Mouse (Mus musculus) MEL (cell line): ENCODE measurements around the gene 4930519G04Rik.

Experiments
- CTCF ChIP-seq, 3 experiments: IDR thresholded peaks in 2 of 3; conservative IDR thresholded peaks in 1 of 3; 2 replicates each; pipeline ENCODE4 v1.5.1; 2011 to 2012; ENCODE audit warnings: low read length in 3 of 3, low read depth in 2 of 3, mild to moderate bottlenecking in 2 of 3, improper control_type of control experiment in 1 of 3, inconsistent platforms in 1 of 3, mixed read lengths in 1 of 3, moderate library complexity in 1 of 3; ENCODE audit not compliant: control insufficient read depth in 1 of 3, insufficient read depth in 1 of 3, poor library complexity in 1 of 3, severe bottlenecking in 1 of 3
- ELF1 ChIP-seq: IDR thresholded peaks from 2 replicates; pipeline ENCODE4 v1.6.1; 2014; ENCODE audit warnings: low read depth, mild to moderate bottlenecking, inconsistent platforms, low read length, improper control_type of control experiment, moderate library complexity
- EP300 ChIP-seq, 2 experiments: IDR thresholded peaks; 2 replicates each; pipeline ENCODE4 v1.6.1; 2011; ENCODE audit warnings: improper control_type of control experiment in 2 of 2, low read length in 2 of 2, low read depth in 1 of 2, mild to moderate bottlenecking in 1 of 2
- ETS1 ChIP-seq: IDR thresholded peaks from 2 replicates; pipeline ENCODE4 v1.6.1; 2012; ENCODE audit warnings: low read depth, mild to moderate bottlenecking, inconsistent platforms, low read length, improper control_type of control experiment, moderate library complexity
- JUND ChIP-seq: IDR thresholded peaks from 2 replicates; pipeline ENCODE4 v1.6.1; 2011; ENCODE audit warnings: low read depth, mild to moderate bottlenecking, improper control_type of control experiment, low read length
- KAT2A ChIP-seq: conservative IDR thresholded peaks from 2 replicates; pipeline ENCODE4 v1.6.1; 2012; ENCODE audit warnings: low read depth, low read length, improper control_type of control experiment, inconsistent platforms
- NRF1 ChIP-seq: IDR thresholded peaks from 2 replicates; pipeline ENCODE4 v1.6.1; 2014; ENCODE audit warnings: low read depth, mild to moderate bottlenecking, inconsistent platforms, low read length, improper control_type of control experiment, moderate library complexity; ENCODE audit not compliant: poor library complexity, insufficient read depth, severe bottlenecking
- POLR2A ChIP-seq, 2 experiments: IDR thresholded peaks; 2 replicates each; pipeline ENCODE4 v1.6.1; 2011 to 2012; ENCODE audit warnings: low read length in 2 of 2, mild to moderate bottlenecking in 2 of 2, control low read depth in 1 of 2, improper control_type of control experiment in 1 of 2, low read depth in 1 of 2, moderate library complexity in 1 of 2; ENCODE audit not compliant: control insufficient read depth in 1 of 2, insufficient read depth in 1 of 2, poor library complexity in 1 of 2
- POLR2AphosphoS5 ChIP-seq: IDR thresholded peaks from 2 replicates; pipeline ENCODE4 v1.6.1; 2012; ENCODE audit warnings: low read depth, borderline replicate concordance, mild to moderate bottlenecking, inconsistent platforms, low read length, moderate library complexity, mixed read lengths
- SMC3 ChIP-seq: IDR thresholded peaks from 2 replicates; pipeline ENCODE4 v1.6.1; 2011; ENCODE audit warnings: low read depth, low read length, improper control_type of control experiment
- TAL1 ChIP-seq: IDR thresholded peaks from 2 replicates; pipeline ENCODE4 v1.6.1; 2012; ENCODE audit warnings: mild to moderate bottlenecking, inconsistent platforms, low read length, moderate library complexity, mixed read lengths
- UBTF ChIP-seq: IDR thresholded peaks from 2 replicates; pipeline ENCODE4 v1.6.1; 2012; ENCODE audit warnings: low read depth, mild to moderate bottlenecking, inconsistent platforms, low read length, improper control_type of control experiment, moderate library complexity, borderline replicate concordance; ENCODE audit not compliant: insufficient read depth
- USF1 ChIP-seq: IDR thresholded peaks from 2 replicates; pipeline ENCODE4 v1.6.1; 2014; ENCODE audit warnings: low read depth, mild to moderate bottlenecking, inconsistent platforms, low read length, improper control_type of control experiment, moderate library complexity

GRCm38 (mm10) chr5:114922998-114923473, 69.6 kb downstream of the 4930519G04Rik start, which contains the start of gene Oasl1:
- TF ChIP-seq KAT2A (no peak), POLR2A (IDR thresholded peaks at IDR 0.05; ENCODE audit: control insufficient read depth in 1 of 2, insufficient read depth in 1 of 2, low read depth in 1 of 2, low read length in 2 of 2, poor library complexity in 1 of 2) (0 out of 4 replicates have a peak, but pooled peaks of 1 of the 2 experiments have one; percentile 34), USF1 (no peak; the same call in 1 of the 2 replicates), EP300 (IDR thresholded peaks at IDR 0.05; ENCODE audit: low read depth in 1 of 2, low read length in 2 of 2) (peak; percentile 45 to 63), ELF1 (no peak), NRF1 (no peak), POLR2AphosphoS5 (no peak), CTCF (IDR thresholded peaks at IDR 0.05 in 2 of 3, conservative IDR thresholded peaks at IDR 0.05 in 1 of 3; ENCODE audit: control insufficient read depth in 1 of 3, insufficient read depth in 1 of 3, low read depth in 2 of 3, low read length in 3 of 3, poor library complexity in 1 of 3, severe bottlenecking in 1 of 3) (no peak), UBTF (no peak), JUND (no peak), SMC3 (no peak), TAL1 (no peak), ETS1 (peak; percentile 65)
